Mouse (Mus musculus) heart, embryonic 10.5 days (tissue): ENCODE measurements around the gene Notch1. TPM values are rescaled to one million over a fixed set of nuclear protein-coding genes. Genes with fewer than 3 reads are reported as not detected.
A peak's percentile ranks its signal among the peaks of the same experiment; 100 is the strongest.

Experiments used
- DNase-seq: peaks from one replicate; pipeline ENCODE4 v3.0.0-alpha.2; 2017; ENCODE audit warnings: low spot score
- H3K27ac ChIP-seq: fragments of 300-500 bp; sonication (generic); 2 replicates; pipeline ENCODE4 v1.5.1; 2016; ENCODE audit warnings: mild to moderate bottlenecking
- H3K27me3 ChIP-seq: fragments of 300-500 bp; sonication (generic); 2 replicates; pipeline ENCODE4 v1.6.1; 2016; ENCODE audit warnings: mild to moderate bottlenecking; ENCODE audit not compliant: poor library complexity, insufficient read depth, severe bottlenecking
- H3K36me3 ChIP-seq: fragments of 300-500 bp; sonication (generic); 2 replicates; pipeline ENCODE4 v1.6.1; 2016; ENCODE audit warnings: mild to moderate bottlenecking, moderate library complexity
- H3K4me1 ChIP-seq: fragments of 300-500 bp; sonication (generic); 2 replicates; pipeline ENCODE4 v1.6.1; 2016; ENCODE audit warnings: mild to moderate bottlenecking
- H3K4me3 ChIP-seq: fragments of 300-500 bp; sonication (generic); 2 replicates; pipeline ENCODE4 v1.5.1; 2016; ENCODE audit warnings: mild to moderate bottlenecking, moderate library complexity
- H3K9me3 ChIP-seq: fragments of 300-500 bp; sonication (generic); 2 replicates; pipeline ENCODE4 v1.6.1; 2016; ENCODE audit warnings: mild to moderate bottlenecking, moderate library complexity
- WGBS: fragments of 180-500 bp; shearing (Covaris S2); methylation state at CpG from one replicate; pipeline ENCODE4 v1.1.7; 2016; 5-methylcytosine and 5-hydroxymethylcytosine counted together
- polyA plus RNA-seq: library from polyadenylated mRNA; unstranded; fragments of >200 nt; fragmentation: Nextera tagmentation; extraction: Ambion mirVana; gene quantifications from 2 replicates; pipeline ENCODE4 v1.2.1, GENCODE M21; 2016

Gene Notch1
- polyA plus RNA-seq, 1 experiment from 2014 or later, result 13.2 TPM

DNA sequence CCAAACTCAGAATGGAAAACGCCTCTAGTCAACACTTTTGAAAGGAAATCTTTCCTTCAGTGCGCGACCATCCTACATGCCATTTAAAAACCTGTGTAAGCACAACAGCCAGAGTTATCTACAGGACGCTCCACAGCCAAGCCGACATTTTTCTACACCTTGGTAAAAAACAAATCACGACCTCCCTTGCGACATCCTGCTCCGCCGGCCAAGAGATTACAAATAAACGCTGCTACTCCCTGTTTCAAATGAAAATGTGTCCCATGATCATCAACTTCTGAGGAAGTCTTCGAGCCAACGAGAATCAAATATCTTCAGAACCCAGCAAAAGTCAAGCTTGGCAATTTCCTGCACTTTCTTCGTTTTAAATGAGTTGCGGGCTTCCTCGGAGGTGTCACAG is 72.1 kb downstream of the Notch1 start:
- Histone ChIP-seq H3K4me3 (peak overlapping the region; percentile 85), H3K27ac (peak overlapping the region; percentile 96), H3K36me3 (peaks cover 25% of the 10 kb centered on the region), H3K9me3 (no peaks in the 10 kb centered on the region), H3K4me1 (peaks cover 43% of the 10 kb centered on the region), H3K27me3 (no peaks in the 10 kb centered on the region)
- WGBS, result 3% methylated on average over 15 of the region's 15 CpGs
- no peak for DNase-seq

DNA sequence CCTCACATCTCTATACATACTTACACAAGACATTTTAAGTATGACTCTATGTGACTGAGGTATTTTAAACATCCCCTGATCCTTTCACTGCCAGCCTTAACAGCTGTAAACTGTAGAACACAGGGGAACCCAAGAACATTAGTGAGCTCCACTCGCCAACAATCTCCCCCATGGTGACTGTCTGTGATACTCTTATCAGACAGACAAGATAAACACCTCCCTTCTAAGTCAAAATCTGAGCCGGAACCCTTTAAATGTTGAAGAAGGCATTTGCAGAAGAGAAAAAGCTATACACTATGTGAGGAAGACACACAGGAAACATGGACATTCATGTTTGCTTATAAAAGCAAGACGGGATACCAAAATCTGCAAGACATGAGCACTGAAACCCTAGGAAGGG is 72.6 kb downstream of the Notch1 start:
- H3K27ac ChIP-seq, result 0 out of 2 replicates have a peak overlapping the region, but pooled peaks have one; percentile 96

DNA sequence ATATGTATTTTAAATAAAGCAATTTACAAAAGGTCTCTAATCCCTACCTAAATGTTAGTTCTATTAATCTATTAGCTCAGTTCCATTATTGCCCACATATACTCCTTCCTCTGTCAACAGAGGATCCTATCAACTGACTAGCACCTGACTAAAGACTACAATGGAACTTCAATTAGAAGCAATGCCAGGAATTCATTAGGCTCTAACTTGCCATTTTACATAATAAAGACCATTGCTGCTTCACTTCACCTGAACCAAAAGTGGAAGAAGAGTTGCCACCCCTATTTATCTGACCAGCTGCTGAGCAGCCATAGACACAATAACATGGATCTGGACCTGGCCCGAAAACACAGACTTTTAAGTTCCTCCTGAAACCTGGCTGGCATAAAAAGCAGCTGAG is 73.6 kb downstream of the Notch1 start:
- no peaks in the 10 kb centered on the region for H3K9me3 ChIP-seq
- no peak for DNase-seq
- H3K27ac ChIP-seq, result no peak overlapping the region
- peaks cover 43% of the 10 kb centered on the region for H3K4me1 ChIP-seq
- 93% methylated on average over 1 of the region's 1 CpGs for WGBS
- no peak overlapping the region for H3K4me3 ChIP-seq
- peaks cover 40% of the 10 kb centered on the region for H3K36me3 ChIP-seq
- H3K27me3 ChIP-seq, result no peaks in the 10 kb centered on the region

More for the DNA sequence above, 72.6 kb downstream of the Notch1 start:
- peaks cover 30% of the 10 kb centered on the region for H3K36me3 ChIP-seq
- no peaks in the 10 kb centered on the region for H3K27me3 ChIP-seq
- DNase-seq, result no peak
- H3K9me3 ChIP-seq, result no peaks in the 10 kb centered on the region
- peaks cover 43% of the 10 kb centered on the region for H3K4me1 ChIP-seq
- 15% methylated on average over 3 of the region's 3 CpGs for WGBS
- peak overlapping the region; percentile 85 for H3K4me3 ChIP-seq

DNA sequence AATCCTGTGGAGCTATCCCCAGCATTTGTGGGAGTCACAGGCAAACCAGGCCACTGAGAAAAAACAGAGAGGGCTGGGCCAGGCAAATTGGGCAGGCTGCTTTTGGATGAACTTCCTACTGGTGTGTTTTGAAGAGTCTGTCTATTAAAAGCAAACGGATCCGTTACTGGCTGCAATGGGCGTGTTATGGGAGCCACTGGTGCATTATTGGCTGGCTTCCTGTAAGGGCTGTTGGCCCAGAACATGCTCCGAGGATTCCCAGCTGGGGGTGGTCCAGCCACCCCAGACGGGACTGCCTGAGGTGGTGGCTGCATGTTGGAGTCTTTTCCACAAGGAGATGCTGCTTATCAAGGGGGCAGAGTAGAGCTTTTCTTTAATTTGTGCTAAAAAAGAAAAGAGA is 74.8 kb downstream of the Notch1 start:
- no peak overlapping the region for H3K27ac ChIP-seq
- no peaks in the 10 kb centered on the region for H3K27me3 ChIP-seq
- 76% methylated on average over 5 of the region's 5 CpGs for WGBS
- peaks cover 32% of the 10 kb centered on the region for H3K4me1 ChIP-seq
- H3K36me3 ChIP-seq, result peaks cover 46% of the 10 kb centered on the region
- no peaks in the 10 kb centered on the region for H3K9me3 ChIP-seq
- no peak overlapping the region for H3K4me3 ChIP-seq
- DNase-seq, result no peak

DNA sequence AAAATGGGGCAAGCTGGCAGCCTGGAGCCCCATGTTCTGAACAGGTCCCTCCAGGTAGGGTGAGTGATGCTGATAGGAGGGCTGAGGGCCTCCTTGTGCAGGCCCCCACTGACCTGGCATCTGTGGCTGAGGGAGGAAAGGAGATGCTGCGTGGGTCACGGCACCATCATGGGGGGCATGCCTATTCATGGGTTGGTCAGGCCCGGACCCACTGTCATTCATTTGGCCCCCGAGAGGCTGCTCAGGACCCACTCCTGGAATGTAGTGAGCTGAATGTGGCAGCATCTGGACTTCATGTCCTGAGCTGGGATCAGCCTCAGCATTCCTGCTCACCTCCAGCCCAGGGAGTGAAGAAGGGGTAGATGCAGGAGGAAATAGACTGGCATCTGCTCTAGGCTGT is 75.2 kb downstream of the Notch1 start:
- no peak overlapping the region for H3K4me3 ChIP-seq
- peaks cover 27% of the 10 kb centered on the region for H3K4me1 ChIP-seq
- H3K36me3 ChIP-seq, result peaks cover 46% of the 10 kb centered on the region
- H3K9me3 ChIP-seq, result no peaks in the 10 kb centered on the region
- DNase-seq, result no peak
- H3K27me3 ChIP-seq, result no peaks in the 10 kb centered on the region
- WGBS, result 97% methylated on average over 4 of the region's 4 CpGs
- H3K27ac ChIP-seq, result no peak overlapping the region

DNA sequence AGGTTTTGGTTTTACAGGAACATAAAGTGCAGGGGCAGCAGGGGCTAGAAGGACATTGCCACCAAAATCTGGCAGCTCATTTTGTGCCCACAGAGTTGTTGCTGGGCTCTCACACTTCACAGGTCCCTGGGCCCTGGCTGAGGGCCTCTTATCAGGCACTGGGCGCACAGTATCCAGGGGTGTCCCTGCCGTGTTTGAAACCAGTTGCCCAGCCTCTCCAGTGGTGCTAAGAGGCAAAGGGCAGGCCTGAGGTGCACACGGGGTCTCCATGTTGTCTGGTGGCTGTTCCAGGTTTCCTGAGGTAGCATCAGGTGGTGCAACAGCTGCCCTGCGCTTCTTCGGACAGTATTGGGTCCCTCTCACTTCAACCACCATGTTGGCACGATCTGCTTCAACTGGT is 76.8 kb downstream of the Notch1 start:
- Histone ChIP-seq H3K4me3 (no peak overlapping the region), H3K4me1 (peaks cover 21% of the 10 kb centered on the region), H3K27me3 (no peaks in the 10 kb centered on the region), H3K9me3 (no peaks in the 10 kb centered on the region), H3K27ac (no peak overlapping the region), H3K36me3 (peaks cover 62% of the 10 kb centered on the region)
- 86% methylated on average over 6 of the region's 6 CpGs for WGBS
- no peak for DNase-seq

GRCm38 (mm10) chr2:26438373-26438772 is 78.1 kb downstream of the Notch1 start:
- no peaks in the 10 kb centered on the region for H3K27me3 ChIP-seq
- no peak overlapping the region for H3K27ac ChIP-seq
- no peak for DNase-seq
- H3K4me3 ChIP-seq, result no peak overlapping the region
- H3K36me3 ChIP-seq, result peaks cover 75% of the 10 kb centered on the region
- 90% methylated on average over 7 of the region's 7 CpGs for WGBS
- no peaks in the 10 kb centered on the region for H3K9me3 ChIP-seq
- peaks cover 9% of the 10 kb centered on the region for H3K4me1 ChIP-seq

DNA sequence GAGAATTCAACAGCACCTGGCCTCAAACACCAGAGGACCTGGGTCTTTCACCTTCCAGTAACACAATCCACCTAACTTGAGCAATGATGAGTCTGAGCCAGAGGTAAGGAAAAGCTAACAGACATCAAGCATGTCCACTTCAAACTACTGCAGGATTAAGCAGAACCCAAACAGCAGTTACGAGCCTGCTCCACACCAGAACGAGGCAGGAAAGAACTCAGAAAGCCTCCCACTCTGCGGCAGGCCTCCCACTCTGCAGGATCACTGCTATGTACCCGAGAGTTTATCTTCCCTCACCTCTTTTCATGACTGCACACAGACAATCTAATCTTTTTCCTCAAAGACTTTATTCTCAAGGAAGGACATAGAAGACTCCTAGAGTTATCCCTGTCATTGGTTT is 79.2 kb downstream of the Notch1 start:
- no peak overlapping the region for H3K4me3 ChIP-seq
- WGBS, result 70% methylated on average over 4 of the region's 4 CpGs
- H3K4me1 ChIP-seq, result 0 out of 2 replicates have a peak, but pooled peaks cover 2% of the 10 kb centered on the region
- H3K9me3 ChIP-seq, result no peaks in the 10 kb centered on the region
- no peaks in the 10 kb centered on the region for H3K27me3 ChIP-seq
- peaks cover 87% of the 10 kb centered on the region for H3K36me3 ChIP-seq
- DNase-seq, result no peak
- H3K27ac ChIP-seq, result no peak overlapping the region

GRCm38 (mm10) chr2:26434791-26435572 is 81.5 kb downstream of the Notch1 start:
- H3K27ac ChIP-seq, result no peak overlapping the region
- H3K4me1 ChIP-seq, result 0 out of 2 replicates have a peak, but pooled peaks cover 2% of the 10 kb centered on the region
- no peak overlapping the region for H3K4me3 ChIP-seq
- no peaks in the 10 kb centered on the region for H3K27me3 ChIP-seq
- H3K36me3 ChIP-seq, result peaks cover 88% of the 10 kb centered on the region
- no peak for DNase-seq
- no peaks in the 10 kb centered on the region for H3K9me3 ChIP-seq
- 93% methylated on average over 7 of the region's 7 CpGs for WGBS

DNA sequence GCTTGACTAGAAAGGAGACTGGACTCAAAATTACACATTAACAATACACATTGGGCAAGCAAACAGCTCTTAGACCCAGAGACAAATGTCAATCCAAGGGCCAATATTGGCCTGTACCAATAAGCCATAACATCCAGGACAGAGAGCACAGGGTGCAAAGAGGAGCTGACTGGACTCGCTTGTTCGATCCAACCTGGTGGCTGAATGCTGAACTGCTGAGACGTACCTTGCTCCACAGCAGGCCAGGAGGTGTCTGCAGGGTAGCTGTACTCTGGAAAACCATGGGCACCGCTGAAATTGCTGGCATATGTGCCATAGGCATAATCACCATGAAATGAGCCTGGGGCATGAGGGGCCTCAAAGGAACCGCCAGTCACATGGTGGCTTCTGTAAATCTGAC is 86.6 kb downstream of the Notch1 start:
- no peak for DNase-seq
- H3K27me3 ChIP-seq, result no peaks in the 10 kb centered on the region
- H3K27ac ChIP-seq, result no peak overlapping the region
- no peak overlapping the region for H3K4me3 ChIP-seq
- whole genome bisulfite sequencing, result 88% methylated on average over 5 of the region's 5 CpGs
- peaks cover 98% of the 10 kb centered on the region for H3K36me3 ChIP-seq
- H3K4me1 ChIP-seq, result no peaks in the 10 kb centered on the region
- no peaks in the 10 kb centered on the region for H3K9me3 ChIP-seq

GRCm38 (mm10) chr2:26424541-26424940 is 91.9 kb downstream of the Notch1 start:
- peak; percentile 62 for DNase-seq
- Histone ChIP-seq H3K36me3 (peaks cover 98% of the 10 kb centered on the region), H3K4me3 (no peak overlapping the region), H3K9me3 (no peaks in the 10 kb centered on the region), H3K27ac (no peak overlapping the region), H3K4me1 (peaks cover 7% of the 10 kb centered on the region; the same call in 1 of the 2 replicates), H3K27me3 (no peaks in the 10 kb centered on the region)
- 96% methylated on average over 2 of the region's 2 CpGs for WGBS

DNA sequence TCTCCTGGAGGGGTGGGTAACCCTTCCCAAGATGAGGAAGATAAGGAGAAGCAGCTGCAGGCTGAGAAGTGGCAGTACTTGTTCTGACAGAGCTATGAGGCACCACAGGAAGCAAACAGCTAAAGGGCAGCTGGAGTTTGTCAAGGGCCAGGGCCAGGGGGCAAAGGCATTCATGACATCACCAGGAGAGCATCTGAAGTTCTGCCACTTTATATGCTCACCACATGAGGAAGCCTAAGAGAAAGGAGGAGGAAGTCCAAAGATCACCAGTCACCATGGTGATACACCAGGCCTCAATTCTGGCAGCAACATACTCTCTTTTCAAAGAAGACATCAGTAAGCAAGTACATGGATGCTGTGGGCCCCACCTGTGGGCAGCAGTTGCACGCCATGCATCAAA is 93.4 kb downstream of the Notch1 start:
- WGBS, result 93% methylated on average over 1 of the region's 1 CpGs
- Histone ChIP-seq H3K27ac (no peak overlapping the region), H3K9me3 (no peaks in the 10 kb centered on the region), H3K36me3 (peaks cover 94% of the 10 kb centered on the region), H3K4me1 (peaks cover 7% of the 10 kb centered on the region; the same call in 1 of the 2 replicates), H3K4me3 (no peak overlapping the region), H3K27me3 (no peaks in the 10 kb centered on the region)
- DNase-seq, result peak; percentile 74

- no peak overlapping the region for H3K4me3 ChIP-seq
- H3K36me3 ChIP-seq, result peaks cover 94% of the 10 kb centered on the region
- H3K27ac ChIP-seq, result no peak overlapping the region
- peak; percentile 68 for DNase-seq
- no peaks in the 10 kb centered on the region for H3K9me3 ChIP-seq
- no peaks in the 10 kb centered on the region for H3K27me3 ChIP-seq
- WGBS, result 90% methylated on average over 2 of the region's 2 CpGs
- peaks cover 7% of the 10 kb centered on the region; the same call in 1 of the 2 replicates for H3K4me1 ChIP-seq
Measured at GRCm38 (mm10) chr2:26421969-26422368, 94.5 kb downstream of the Notch1 start.
